Mouse (Mus musculus) left cerebral cortex, postnatal 25 days (tissue): Measurements from ENCODE around the gene Tulp1. TPM values are rescaled to one million over a fixed set of nuclear protein-coding genes. Genes with fewer than 3 reads are reported as not detected.
A peak's percentile ranks its signal among the peaks of the same experiment; 100 is the strongest.
"Not testable (repeated sequence)": the region's sequence is repeated elsewhere in the genome, so short reads cannot be mapped to it uniquely, and the experiment has no call there.

Experiments used
- DNase-seq, 2 experiments: peaks; one replicate each; pipeline ENCODE4 v3.0.0; 2022; ENCODE audit warnings: low spot score in 2 of 2, mixed read lengths in 1 of 2
- intact Hi-C: fragments of 180-260 bp; cut with DNase I; formaldehyde crosslinking; loops from one replicate; pipeline ENCODE4 v1.15.1; 2025
- total RNA-seq, 2 experiments: library from RNA; stranded (reverse); gene quantifications; 2 replicates each; pipeline ENCODE4 v1.2.3; 2021

Tulp1 gene
- total RNA-seq, 2 experiments from 2014 or later = not detected

DNA sequence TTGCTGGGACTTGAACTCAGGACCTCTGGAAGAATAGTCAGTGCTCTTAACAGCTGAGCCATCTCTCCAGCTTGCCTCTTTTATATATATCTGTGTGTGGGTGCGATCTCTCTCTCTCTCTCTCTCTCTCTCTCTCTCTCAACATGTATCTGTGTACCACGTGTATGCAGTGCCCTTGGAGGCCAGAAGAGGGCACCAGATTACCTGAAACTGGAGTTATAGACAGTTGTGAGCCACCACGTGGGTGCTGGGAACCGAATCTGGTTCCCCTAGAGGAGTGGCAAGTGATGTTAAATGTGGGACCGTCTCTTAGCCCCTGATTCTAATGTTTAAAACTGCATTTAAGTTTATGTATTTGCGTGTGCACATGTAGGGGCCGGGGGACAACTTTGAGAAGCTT lies 40.6 kb downstream of the Tulp1 start:
- DNase-seq, intact Hi-C loops: not testable (repeated sequence)

DNA sequence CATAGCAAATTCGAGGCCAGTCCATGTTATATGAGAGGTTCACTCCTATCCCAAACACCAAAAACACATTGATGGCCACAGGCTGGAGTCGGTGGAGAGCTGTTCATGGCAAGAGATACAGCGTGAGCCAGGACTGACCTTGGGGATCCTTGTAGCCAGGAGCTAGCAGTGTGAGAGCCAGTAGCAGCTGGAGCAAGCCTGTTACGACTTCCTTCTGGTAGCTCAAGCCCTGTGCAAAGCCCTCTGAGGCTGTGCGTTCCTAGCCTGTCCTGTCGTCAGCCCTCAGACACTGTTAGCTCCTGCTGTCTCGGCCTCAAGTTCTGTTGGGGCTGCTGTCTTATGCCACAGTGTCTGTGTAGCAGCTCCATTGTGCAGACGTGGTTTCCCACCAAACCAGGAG lies 41.2 kb downstream of the Tulp1 start:
- DNase-seq = no peak
- intact Hi-C loops = no loop called here

DNA sequence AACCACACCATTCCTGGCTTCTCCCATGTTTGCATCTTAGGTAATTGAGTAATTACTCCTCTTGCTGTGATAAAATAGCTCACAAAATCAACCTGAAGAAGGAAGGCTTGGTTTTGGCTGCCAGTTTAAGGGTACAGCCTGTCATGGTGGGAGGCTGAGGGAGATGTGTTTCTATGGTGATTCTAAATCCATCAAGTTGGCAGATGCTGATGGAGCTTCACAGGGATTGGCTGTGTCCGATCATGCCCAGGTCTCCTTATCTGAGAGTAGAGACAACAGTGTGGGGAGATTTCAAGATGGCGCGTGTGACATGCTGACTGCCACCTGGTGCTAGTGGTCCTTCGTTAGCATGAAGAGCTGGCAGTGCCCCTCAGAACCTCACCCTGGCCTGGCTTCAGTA lies 43.3 kb downstream of the Tulp1 start:
- intact Hi-C loops = no loop called here
- DNase-seq = peak in 1 of 2 experiments; percentile 49

- intact Hi-C loops = no loop called here
- DNase-seq = no peak
Observed at GRCm38 (mm10) chr17:28317725-28318124, 47.3 kb downstream of the Tulp1 start.

DNA sequence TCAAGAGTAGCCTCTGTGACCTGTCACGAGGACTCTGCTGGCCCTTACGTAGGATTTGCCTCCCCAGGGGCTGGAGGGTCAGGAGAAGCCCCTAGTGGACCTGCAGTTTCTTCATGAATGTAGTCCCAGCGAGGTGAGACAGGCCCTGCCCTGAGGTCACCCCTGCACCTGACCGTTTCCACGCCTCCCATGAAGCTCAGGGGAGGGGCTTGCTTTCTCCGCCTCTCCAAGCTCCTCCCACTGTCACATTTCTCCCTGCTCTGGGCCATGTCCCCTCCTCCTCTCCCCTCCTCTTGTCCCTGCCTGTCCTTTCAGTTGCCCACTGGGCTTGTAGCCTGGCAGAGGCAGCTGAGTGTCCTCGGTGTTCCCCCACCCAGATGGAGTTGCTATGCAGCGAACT lies 47.9 kb downstream of the Tulp1 start:
- intact Hi-C loops = no loop called here
- DNase-seq = no peak

DNA sequence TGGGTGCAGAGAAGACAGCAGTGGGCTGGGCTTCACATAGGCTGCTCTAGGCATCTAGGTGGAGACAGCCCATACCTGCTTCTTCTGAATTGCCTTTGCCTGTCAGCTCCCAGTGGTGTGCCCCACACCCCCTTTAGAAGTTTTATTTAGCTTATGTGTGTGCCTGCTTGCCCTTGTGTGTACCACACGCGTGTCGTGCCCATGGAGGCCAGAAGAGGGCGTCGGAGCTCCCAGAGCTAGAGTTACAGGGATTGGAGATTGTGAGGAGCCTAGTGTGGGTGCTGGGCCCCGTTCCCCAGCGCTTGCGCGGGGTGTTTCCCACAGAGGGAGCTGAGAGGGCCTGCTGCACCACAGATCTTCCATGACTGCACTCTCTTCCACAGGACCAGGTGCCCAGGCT lies 48.5 kb downstream of the Tulp1 start:
- intact Hi-C loops = no loop called here
- no peak for DNase-seq

DNA sequence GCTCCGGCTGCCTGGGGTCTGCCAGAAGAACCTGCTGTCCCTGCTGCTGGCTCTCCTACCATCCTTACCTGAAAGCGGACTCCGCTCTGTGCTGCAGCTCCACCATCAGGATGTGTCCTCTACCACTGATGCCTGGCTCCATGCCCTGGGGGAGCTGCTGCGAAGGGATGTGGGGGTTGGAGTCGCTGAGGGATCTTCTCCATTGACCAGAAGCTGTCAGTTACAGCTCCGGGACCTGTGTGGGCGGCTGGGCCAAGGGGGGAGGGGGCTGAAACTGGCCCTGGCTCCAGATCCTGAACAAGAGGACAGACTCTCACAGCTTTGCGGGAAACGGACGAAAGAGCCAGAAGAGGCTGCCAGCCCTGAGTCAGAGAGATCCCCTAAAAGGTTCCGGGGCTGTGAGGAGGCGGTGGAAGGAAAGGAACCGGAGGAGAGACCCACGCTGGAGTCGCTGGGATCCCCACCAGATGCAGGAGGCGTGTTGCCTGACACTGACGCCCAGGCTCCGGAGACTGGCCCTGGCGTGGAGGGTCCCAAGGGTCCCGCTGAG lies 49.3 kb downstream of the Tulp1 start:
- intact Hi-C loops = no loop called here
- no peak for DNase-seq

GRCm38 (mm10) chr17:28313880-28314225 lies 51.2 kb downstream of the Tulp1 start:
- intact Hi-C loops = loop anchor here (5.0 kb wide), 1 partner anchor 107 kb away; the partner anchor contains the start of gene Def6
- peak in 1 of 2 experiments; percentile 31 for DNase-seq

DNA sequence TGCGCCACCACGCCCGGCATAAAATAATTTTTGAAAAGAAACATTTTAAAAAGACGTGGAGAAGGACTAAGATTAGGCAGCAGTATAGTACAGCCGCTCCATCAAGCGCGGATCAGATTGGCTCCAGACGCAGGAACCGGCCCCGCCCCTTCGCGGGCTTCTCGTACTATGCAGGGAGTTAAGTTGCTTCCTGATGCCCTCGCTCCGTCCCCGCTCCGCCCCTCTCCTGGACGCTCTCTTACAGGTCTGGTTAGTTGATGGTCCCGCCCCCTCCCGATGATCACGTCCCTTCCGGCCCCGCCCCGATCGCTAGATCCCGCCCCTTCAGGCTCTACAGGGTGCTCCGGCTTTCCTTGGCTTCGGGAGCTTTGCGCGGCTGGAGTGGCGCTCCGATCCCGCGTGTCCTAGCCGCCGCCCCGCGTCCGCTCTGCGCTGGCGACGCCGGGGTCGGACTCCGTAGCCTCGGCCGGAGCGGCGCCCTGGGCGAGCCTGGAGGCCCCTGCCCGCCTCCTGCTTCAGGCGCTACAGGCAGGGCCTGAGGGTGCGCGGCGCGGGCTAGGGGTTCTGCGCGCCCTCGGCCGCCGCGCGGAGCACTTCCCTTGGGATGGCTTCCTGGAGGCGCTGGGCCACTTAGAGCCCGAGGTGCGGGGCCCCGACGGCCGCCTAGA lies 51.7 kb downstream of the Tulp1 start, which contains the start of gene Fance:
Gene Fance, plus strand, starts transcription at position 308 of the 668 bp plus-strand sequence.
- DNase-seq = peak; percentile 91 to 97

GRCm38 (mm10) chr17:28312232-28313211 lies 52.5 kb downstream of the Tulp1 start:
- intact Hi-C loops = loop anchor here (5.0 kb wide), 1 partner anchor 105 kb away; the partner anchor contains the start of gene Def6

More for the DNA sequence above, 51.7 kb downstream of the Tulp1 start, which contains the start of gene Fance:
- intact Hi-C loops = loop anchor here (5.0 kb wide), 1 partner anchor 106 kb away; the partner anchor contains the start of gene Def6

GRCm38 (mm10) chr17:28311366-28312132 lies 53.5 kb downstream of the Tulp1 start:
- DNase-seq = no peak
- intact Hi-C loops = loop anchor here (5.0 kb wide), 1 partner anchor 104 kb away; the partner anchor contains the start of gene Def6

More at GRCm38 (mm10) chr17:28312232-28313211, 52.5 kb downstream of the Tulp1 start:
- DNase-seq = peak in 1 of 2 experiments; percentile 22

- intact Hi-C loops = loop anchor here (5.0 kb wide), 1 partner anchor 104 kb away; the partner anchor contains the start of gene Def6
- DNase-seq = no peak
Observed at GRCm38 (mm10) chr17:28310831-28311230, 54.2 kb downstream of the Tulp1 start.

DNA sequence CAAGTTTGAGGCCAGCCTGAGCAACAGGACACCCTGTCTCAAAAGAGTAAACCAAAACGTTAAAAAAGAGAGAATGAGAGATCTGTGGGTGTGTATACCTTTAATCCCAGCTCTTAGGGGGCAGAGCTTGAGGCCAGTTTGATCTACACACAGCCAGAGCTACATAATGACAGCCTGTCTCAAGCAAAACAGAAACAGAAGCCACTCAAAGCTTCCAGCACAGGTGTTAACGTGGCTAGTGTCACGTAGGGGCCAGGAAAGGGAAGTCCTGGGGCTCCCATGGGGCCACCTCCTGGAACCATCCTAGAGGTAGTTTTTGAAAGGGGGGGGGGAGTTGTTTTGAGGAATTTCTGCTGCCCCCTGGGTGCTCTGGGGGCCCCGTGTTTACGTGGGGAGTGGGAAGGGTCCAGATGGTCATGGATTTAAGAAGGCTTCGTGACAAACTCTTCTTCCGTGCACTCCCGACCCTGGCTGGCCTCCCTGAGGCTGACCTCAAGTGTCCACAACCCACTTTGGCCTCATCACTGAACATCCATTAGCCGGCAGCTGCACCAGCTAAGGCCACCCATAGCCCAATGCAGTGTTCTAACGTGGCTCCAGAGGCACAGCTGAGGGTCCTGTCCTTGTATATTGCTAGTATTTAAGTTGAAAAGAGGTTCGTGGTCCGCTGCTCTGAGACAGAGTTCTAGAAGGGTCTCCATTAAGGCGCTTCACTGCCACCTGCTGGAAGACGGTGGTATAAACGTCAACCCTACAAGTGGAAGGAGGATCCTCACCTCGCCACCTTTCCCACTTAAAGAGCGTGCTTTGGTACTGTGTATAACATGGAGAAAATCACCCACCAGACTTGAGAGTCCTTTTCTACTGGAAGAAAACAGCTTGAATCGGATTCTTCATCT lies 56.5 kb downstream of the Tulp1 start:
- peak; percentile 85 to 87 for DNase-seq
- intact Hi-C loops = loop anchor here (1.0 kb wide), 2 partner anchors 76 to 82 kb away; partner anchors contain the start of gene Ppard

DNA sequence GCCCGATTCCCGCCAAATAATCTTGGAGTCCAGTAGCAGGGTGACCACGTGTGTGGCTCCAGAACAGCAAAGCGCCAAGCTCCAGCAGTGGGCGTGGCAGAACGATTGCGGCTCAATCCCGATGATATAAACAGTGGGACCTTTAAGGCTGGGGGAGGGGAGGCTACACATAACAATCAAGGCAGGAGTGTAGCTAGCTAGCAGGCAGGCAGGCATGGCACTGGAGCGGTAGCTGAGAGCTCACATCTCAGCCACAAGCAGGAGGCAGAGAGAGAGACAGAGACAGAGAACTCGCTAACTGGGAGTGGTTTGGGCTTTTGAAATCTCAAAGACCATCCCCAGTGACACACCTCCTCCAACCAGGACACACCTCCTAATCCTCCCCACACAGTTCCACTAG lies 59.9 kb downstream of the Tulp1 start:
- no peak for DNase-seq
- intact Hi-C loops = no loop called here
